Mouse (Mus musculus) heart, adult 2 months (tissue): ENCODE measurements at regions not wholly inside any gene's neighbourhood (a gene's known extent, or its start where the extent isn't known, plus 50 kb on each side); places are given as distances from the start of the nearest gene placed in this dataset.

Experiments used
- CTCF ChIP-seq: fragments of 200-600 bp; IDR thresholded peaks from 2 replicates; pipeline ENCODE4 v1.8.1; 2022; ENCODE audit warnings: antibody characterized with exemption, mild to moderate bottlenecking, moderate library complexity
- EP300 ChIP-seq: fragments of 200-500 bp; IDR thresholded peaks from 2 replicates; pipeline ENCODE4 v1.6.1; 2011; ENCODE audit warnings: low read depth, low read length, control low read depth; ENCODE audit not compliant: insufficient read depth
- POLR2A ChIP-seq: fragments of 200-500 bp; IDR thresholded peaks from 2 replicates; pipeline ENCODE4 v1.6.1; 2011; ENCODE audit warnings: mild to moderate bottlenecking, low read depth, low read length, control low read depth; ENCODE audit not compliant: insufficient read depth

- no peak for TF ChIP-seq CTCF
- no peak for TF ChIP-seq POLR2A
- TF ChIP-seq EP300: no peak
These were observed 116.3 kb upstream of the Cd180 start for GRCm38 (mm10) chr13:102576871-102577662.
